Mouse (Mus musculus): ENCODE results near the gene Spata4. TPM values are rescaled to one million over a fixed set of nuclear protein-coding genes. Genes with fewer than 3 reads are reported as not detected.

Spata4 gene
- total and polyA plus RNA-seq, 2 experiments from 2014 or later: 0.43 TPM; not detected in 1

DNA sequence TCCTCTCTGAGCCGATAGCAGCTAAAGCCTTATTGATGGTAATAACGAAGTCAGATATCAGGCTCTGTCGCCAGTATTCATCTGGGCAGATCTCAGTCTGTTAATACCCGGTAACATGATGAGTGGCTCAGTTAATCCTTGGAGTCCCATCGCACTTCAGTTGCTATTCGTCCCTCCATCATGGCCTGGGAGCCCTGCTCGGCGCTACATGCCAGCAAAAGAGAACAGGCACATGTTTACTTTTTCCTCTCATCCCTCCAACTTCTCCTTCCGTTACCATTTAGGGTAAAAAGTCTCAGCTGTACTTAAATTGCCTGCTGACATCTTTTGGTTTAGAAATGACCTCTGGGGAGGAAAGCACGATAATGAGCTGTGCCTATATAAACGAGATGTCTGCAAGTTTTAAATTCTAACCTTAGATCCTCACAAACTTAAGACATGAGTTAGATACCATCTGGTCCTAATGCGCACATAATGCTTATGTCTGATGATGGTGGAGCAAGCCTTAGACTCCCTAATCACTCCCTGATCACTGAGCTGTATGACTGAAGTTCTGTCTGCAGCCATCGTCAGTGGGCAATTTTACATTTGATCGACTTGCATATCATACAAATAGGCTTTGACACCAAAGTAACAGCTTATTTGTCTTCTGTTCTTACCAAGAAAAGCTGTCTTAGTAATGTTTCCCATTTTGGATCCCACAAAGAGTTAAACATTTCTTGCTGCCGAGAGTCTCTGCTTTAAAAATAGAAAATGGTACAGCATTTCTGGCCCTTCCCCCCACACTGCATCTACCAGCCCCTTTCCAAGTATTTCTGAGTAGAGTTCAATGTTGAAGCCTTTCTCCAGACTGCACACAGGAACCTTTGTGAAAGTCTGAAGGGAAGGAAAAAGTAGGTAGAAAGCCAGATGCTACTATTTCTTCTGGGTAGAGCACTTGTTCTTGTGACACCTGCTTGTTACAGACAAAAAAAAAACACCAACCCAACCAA, 29.7 kb upstream of the Spata4 start:
- no peak overlapping the region for H3K9ac ChIP-seq (replicated peaks; ENCODE audit: low read length, poor library complexity, severe bottlenecking)
- WGBS: 73% methylated on average over 15 of the region's 15 CpGs
- no peaks in the 10 kb centered on the region for H3K4me1 ChIP-seq (ENCODE audit: insufficient read depth, low read length)
- DNase-seq (ENCODE audit: low spot score): no peak
- no peak overlapping the region for H3K4me3 ChIP-seq (ENCODE audit: low read depth, low read length)
- H3K4me2 ChIP-seq (ENCODE audit: low read depth, low read length, poor library complexity, severe bottlenecking): no peak overlapping the region
- H3K27ac ChIP-seq (ENCODE audit: low read depth, low read length): no peak overlapping the region
- H3K9me3 ChIP-seq (ENCODE audit: low read length): no peaks in the 10 kb centered on the region
- no peaks in the 10 kb centered on the region for H3K36me3 ChIP-seq (ENCODE audit: insufficient read depth, low read length)
- no peak for TF ChIP-seq CTCF (IDR thresholded peaks at IDR 0.05)
- no peaks in the 10 kb centered on the region for H3K27me3 ChIP-seq (ENCODE audit: insufficient read depth, low read length)
- ATAC-seq (ENCODE audit: low FRiP score): no peak

DNA sequence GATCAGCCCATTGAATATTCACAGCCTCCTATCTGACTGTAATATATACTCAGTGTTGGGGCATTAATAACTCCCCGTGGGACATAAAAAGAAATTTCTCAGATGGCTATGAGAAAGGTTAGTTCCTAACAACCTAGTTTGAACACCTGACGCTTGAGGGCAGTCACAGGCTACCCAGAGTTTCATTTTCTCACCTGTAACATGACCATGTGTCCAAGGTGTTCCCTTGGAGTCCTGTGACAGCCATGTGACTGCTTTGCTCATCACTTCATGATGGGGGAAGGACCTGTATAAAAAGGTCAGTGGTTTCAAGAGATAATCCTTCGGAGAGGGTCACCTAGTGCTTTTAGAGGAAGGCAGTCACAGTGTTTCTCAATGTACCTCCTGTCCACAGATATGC, 19.1 kb upstream of the Spata4 start:
- ATAC-seq (ENCODE audit: low FRiP score): no peak
- Histone ChIP-seq H3K4me3 (ENCODE audit: low read depth, low read length) (no peak overlapping the region), H3K36me3 (ENCODE audit: insufficient read depth, low read length) (no peaks in the 10 kb centered on the region), H3K9me3 (ENCODE audit: low read length) (no peaks in the 10 kb centered on the region), H3K9ac (replicated peaks; ENCODE audit: low read length, poor library complexity, severe bottlenecking) (no peak overlapping the region), H3K4me1 (ENCODE audit: insufficient read depth, low read length) (no peaks in the 10 kb centered on the region), H3K27ac (ENCODE audit: low read depth, low read length) (no peak overlapping the region), H3K27me3 (ENCODE audit: insufficient read depth, low read length) (no peaks in the 10 kb centered on the region), H3K4me2 (ENCODE audit: low read depth, low read length, poor library complexity, severe bottlenecking) (no peak overlapping the region)
- WGBS: 87% methylated on average over 3 of the region's 3 CpGs
- no peak for DNase-seq (ENCODE audit: low spot score)
- TF ChIP-seq CTCF (IDR thresholded peaks at IDR 0.05): no peak

GRCm38 (mm10) chr8:54582886-54583285, 17.7 kb upstream of the Spata4 start:
- ATAC-seq (ENCODE audit: low FRiP score) (no peak), DNase-seq (ENCODE audit: low spot score) (no peak)
- no peak overlapping the region for H3K9ac ChIP-seq (replicated peaks; ENCODE audit: low read length, poor library complexity, severe bottlenecking)
- no peak overlapping the region for H3K4me3 ChIP-seq (ENCODE audit: low read depth, low read length)
- H3K36me3 ChIP-seq (ENCODE audit: insufficient read depth, low read length): no peaks in the 10 kb centered on the region
- no peaks in the 10 kb centered on the region for H3K27me3 ChIP-seq (ENCODE audit: insufficient read depth, low read length)
- H3K4me2 ChIP-seq (ENCODE audit: low read depth, low read length, poor library complexity, severe bottlenecking): no peak overlapping the region
- 50% methylated on average over 1 of the region's 1 CpGs for WGBS
- H3K4me1 ChIP-seq (ENCODE audit: insufficient read depth, low read length): no peaks in the 10 kb centered on the region
- no peak for TF ChIP-seq CTCF (IDR thresholded peaks at IDR 0.05)
- H3K9me3 ChIP-seq (ENCODE audit: low read length): no peaks in the 10 kb centered on the region
- H3K27ac ChIP-seq (ENCODE audit: low read depth, low read length): no peak overlapping the region

DNA sequence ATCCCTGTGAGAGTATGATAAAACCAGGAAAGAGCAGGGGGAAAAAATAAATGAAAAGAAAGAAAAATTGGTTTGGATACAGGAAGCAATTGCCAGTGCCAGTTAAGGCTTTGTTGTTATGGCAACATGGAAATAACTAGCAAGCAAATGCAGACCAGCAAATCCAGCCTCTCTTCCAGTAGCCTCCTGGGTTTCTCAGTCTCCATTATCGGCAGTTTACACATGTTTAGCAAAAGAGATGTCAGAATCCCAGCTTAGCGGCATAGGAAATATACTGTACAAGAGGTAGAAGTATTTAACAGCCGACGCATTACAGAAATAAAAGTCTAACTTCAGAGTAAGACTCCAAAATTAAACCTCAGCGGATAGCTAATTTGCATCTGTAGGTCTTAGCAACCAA, 5.9 kb upstream of the Spata4 start:
- H3K4me3 ChIP-seq (ENCODE audit: low read depth, low read length): no peak overlapping the region
- H3K9me3 ChIP-seq (ENCODE audit: low read length): no peaks in the 10 kb centered on the region
- peak overlapping the region; percentile 51 for H3K27ac ChIP-seq (ENCODE audit: low read depth, low read length)
- H3K9ac ChIP-seq (replicated peaks; ENCODE audit: low read length, poor library complexity, severe bottlenecking): no peak overlapping the region
- no peaks in the 10 kb centered on the region for H3K27me3 ChIP-seq (ENCODE audit: insufficient read depth, low read length)
- H3K4me2 ChIP-seq (ENCODE audit: low read depth, low read length, poor library complexity, severe bottlenecking): 0 out of 2 replicates have a peak overlapping the region, but pooled peaks have one; percentile 7
- peak; percentile 27 for DNase-seq (ENCODE audit: low spot score)
- H3K4me1 ChIP-seq (ENCODE audit: insufficient read depth, low read length): no peaks in the 10 kb centered on the region
- TF ChIP-seq CTCF (IDR thresholded peaks at IDR 0.05): no peak
- H3K36me3 ChIP-seq (ENCODE audit: insufficient read depth, low read length): no peaks in the 10 kb centered on the region
- ATAC-seq (ENCODE audit: low FRiP score): peak; percentile 36; the same call in 1 of the 2 replicates
- 39% methylated on average over 5 of the region's 5 CpGs for WGBS

GRCm38 (mm10) chr8:54596051-54596450, 4.5 kb upstream of the Spata4 start:
- Histone ChIP-seq H3K27me3 (ENCODE audit: insufficient read depth, low read length) (no peaks in the 10 kb centered on the region), H3K4me3 (ENCODE audit: low read depth, low read length) (no peak overlapping the region), H3K27ac (ENCODE audit: low read depth, low read length) (no peak overlapping the region), H3K4me2 (ENCODE audit: low read depth, low read length, poor library complexity, severe bottlenecking) (no peak overlapping the region), H3K9ac (replicated peaks; ENCODE audit: low read length, poor library complexity, severe bottlenecking) (no peak overlapping the region), H3K4me1 (ENCODE audit: insufficient read depth, low read length) (peaks cover 6% of the 10 kb centered on the region; the same call in 1 of the 2 replicates), H3K36me3 (ENCODE audit: insufficient read depth, low read length) (no peaks in the 10 kb centered on the region), H3K9me3 (ENCODE audit: low read length) (no peaks in the 10 kb centered on the region)
- DNase-seq (ENCODE audit: low spot score) (peak; percentile 42), ATAC-seq (ENCODE audit: low FRiP score) (no peak)
- no peak for TF ChIP-seq CTCF (IDR thresholded peaks at IDR 0.05)
- 21% methylated on average over 2 of the region's 2 CpGs for WGBS

- no peak overlapping the region for H3K9ac ChIP-seq (replicated peaks; ENCODE audit: low read length, poor library complexity, severe bottlenecking)
- H3K36me3 ChIP-seq (ENCODE audit: insufficient read depth, low read length): no peaks in the 10 kb centered on the region
- DNase-seq (ENCODE audit: low spot score) (no peak), ATAC-seq (ENCODE audit: low FRiP score) (no peak)
- no peak overlapping the region for H3K4me3 ChIP-seq (ENCODE audit: low read depth, low read length)
- peaks cover 6% of the 10 kb centered on the region; the same call in 1 of the 2 replicates for H3K4me1 ChIP-seq (ENCODE audit: insufficient read depth, low read length)
- WGBS: 79% methylated on average over 2 of the region's 2 CpGs
- no peaks in the 10 kb centered on the region for H3K27me3 ChIP-seq (ENCODE audit: insufficient read depth, low read length)
- H3K9me3 ChIP-seq (ENCODE audit: low read length): no peaks in the 10 kb centered on the region
- no peak overlapping the region for H3K27ac ChIP-seq (ENCODE audit: low read depth, low read length)
- H3K4me2 ChIP-seq (ENCODE audit: low read depth, low read length, poor library complexity, severe bottlenecking): no peak overlapping the region
- TF ChIP-seq CTCF (IDR thresholded peaks at IDR 0.05): no peak
Measured at GRCm38 (mm10) chr8:54596940-54597339, 3.6 kb upstream of the Spata4 start.
